In genomic region chr7:42980098-42980497, GRCm38 (mm10) we compare ENCODE assay signal across 18 mouse cellular contexts. TPM values are rescaled to one million over a fixed set of nuclear protein-coding genes. Genes with fewer than 3 reads are reported as not detected.
DNase-seq lines count a peak whose midpoint lies in the region; ATAC-seq and TF ChIP-seq lines count a peak whose summit lies in the region.
"Had no signal": no experiment of that assay in that cellular context is flagged by ENCODE, and none has a peak within 500 bp of the region (broad histone marks: within the 10 kb centered on the region; RNA-seq: fewer than 3 reads in every experiment).

No protein-coding gene starts in this region.

- H3K4me3 ChIP-seq in heart, embryonic 12.5 days = no peak overlapping the region
- H3K4me3 ChIP-seq in hindbrain, postnatal 0 days (ENCODE audit: low read length) = no peak overlapping the region
- H3K4me3 ChIP-seq: embryonic facial prominence, embryonic 12.5 days; heart, embryonic 13.5 days; stomach, embryonic 15.5 days had no signal

- TF ChIP-seq CTCF in hindbrain, postnatal 0 days (IDR thresholded peaks at IDR 0.05; ENCODE audit: low read depth) = no peak

- no peaks in the 10 kb centered on the region for H3K27me3 ChIP-seq in heart, embryonic 12.5 days (replicated peaks)
- no peaks in the 10 kb centered on the region for H3K27me3 ChIP-seq in hindbrain, postnatal 0 days (ENCODE audit: insufficient read depth, low read length)
- H3K27me3 ChIP-seq: embryonic facial prominence, embryonic 12.5 days; heart, embryonic 13.5 days; stomach, embryonic 15.5 days had no signal

- no peak for ATAC-seq in heart, embryonic 12.5 days (ENCODE audit: insufficient number of reproducible peaks, low FRiP score)
- peak; percentile 99 for ATAC-seq in common myeloid progenitor, adult 5-6 weeks (replicated peaks; ENCODE audit: low read depth, poor library complexity, severe bottlenecking)
- peak; percentile 99 for ATAC-seq in megakaryocyte progenitor cell, adult 5-6 weeks (replicated peaks; ENCODE audit: poor library complexity)
- no peak for ATAC-seq in hindbrain, postnatal 0 days
- ATAC-seq: hindbrain, embryonic 16.5 days had no signal

- no peaks in the 10 kb centered on the region for H3K36me3 ChIP-seq in heart, embryonic 12.5 days
- no peaks in the 10 kb centered on the region for H3K36me3 ChIP-seq in hindbrain, postnatal 0 days (ENCODE audit: insufficient read depth, low read length)
- H3K36me3 ChIP-seq: embryonic facial prominence, embryonic 12.5 days; heart, embryonic 13.5 days; stomach, embryonic 15.5 days had no signal

- 77% methylated on average over 11 of the region's 11 CpGs for WGBS in heart, embryonic 12.5 days
- 85% methylated on average over 11 of the region's 11 CpGs for whole genome bisulfite sequencing in hindbrain, postnatal 0 days

- no peaks in the 10 kb centered on the region for H3K4me1 ChIP-seq in heart, embryonic 12.5 days (replicated peaks)
- H3K4me1 ChIP-seq in hindbrain, postnatal 0 days (ENCODE audit: insufficient read depth, low read length) = no peaks in the 10 kb centered on the region
- H3K4me1 ChIP-seq: embryonic facial prominence, embryonic 12.5 days; heart, embryonic 13.5 days; stomach, embryonic 15.5 days had no signal

- H3K9me3 ChIP-seq in heart, embryonic 12.5 days (replicated peaks) = peaks cover 40% of the 10 kb centered on the region
- H3K9me3 ChIP-seq in hindbrain, postnatal 0 days (ENCODE audit: low read length) = peaks cover 36% of the 10 kb centered on the region
- H3K9me3 ChIP-seq: stomach, embryonic 15.5 days had no signal

- H3K4me2 ChIP-seq in heart, embryonic 12.5 days = no peak overlapping the region
- H3K4me2 ChIP-seq in hindbrain, postnatal 0 days (ENCODE audit: low read depth, low read length) = no peak overlapping the region
- H3K4me2 ChIP-seq: embryonic facial prominence, embryonic 12.5 days; heart, embryonic 13.5 days; lung, embryonic 14.5 days; stomach, embryonic 15.5 days had no signal

- H3K27ac ChIP-seq in heart, embryonic 12.5 days (ENCODE audit: poor library complexity, severe bottlenecking) = no peak overlapping the region
- H3K27ac ChIP-seq in hindbrain, postnatal 0 days = no peak overlapping the region
- H3K27ac ChIP-seq: embryonic facial prominence, embryonic 12.5 days; heart, embryonic 13.5 days; stomach, embryonic 15.5 days had no signal

- no peak overlapping the region for H3K9ac ChIP-seq in heart, embryonic 12.5 days
- H3K9ac ChIP-seq in hindbrain, postnatal 0 days (replicated peaks; ENCODE audit: low read length) = no peak overlapping the region
- H3K9ac ChIP-seq: embryonic facial prominence, embryonic 12.5 days; heart, embryonic 13.5 days; lung, embryonic 14.5 days; stomach, embryonic 15.5 days had no signal

- DNase-seq in heart, adult 11 months = peak; percentile 92
- DNase-seq in A20 (ENCODE audit: low read depth, low spot score) = peak; percentile 93
- no peak for DNase-seq in hindbrain, postnatal 0 days (ENCODE audit: low spot score)
- no peak for DNase-seq in frontal cortex, postnatal 25 days (ENCODE audit: low spot score in 2 of 2)
- DNase-seq in layer of hippocampus, postnatal 36 days = no peak
- DNase-seq: adrenal gland, postnatal 14 days; cerebellum, adult 8-10 months; kidney, postnatal 25 days; lung, embryonic 14.5 days had no signal

RNA-seq across cellular contexts. Expression of gene Gm9268, which starts 38.5 kb away (rescaled TPM):
- not detected in 2 replicates for polyA plus RNA-seq in heart, embryonic 12.5 days (2016; fragmentation: Nextera tagmentation; extraction: Ambion mirVana)
- not detected in 2 replicates for total RNA-seq in common myeloid progenitor, adult 5-6 weeks (2017)
- total RNA-seq in megakaryocyte progenitor cell, adult 5-6 weeks (2015) = not detected in 2 replicates
- total RNA-seq in megakaryocyte progenitor cell, adult 5-6 weeks (2017) = not detected in 2 replicates
- total RNA-seq in hindbrain, postnatal 0 days (2014; rRNA removed) = not detected in 2 replicates
- polyA plus RNA-seq in hindbrain, postnatal 0 days (2015; fragmentation: Nextera tagmentation; extraction: Ambion mirVana) = not detected in 2 replicates
- total RNA-seq in layer of hippocampus, postnatal 36 days (2021) = not detected
- total RNA-seq: adrenal gland, postnatal 14 days; left cerebral cortex, postnatal 14 days; midbrain, postnatal 0 days had no signal
- polyA plus RNA-seq: embryonic facial prominence, embryonic 12.5 days; heart, embryonic 13.5 days; hindbrain, embryonic 16.5 days; lung, embryonic 14.5 days; midbrain, postnatal 0 days; stomach, embryonic 15.5 days had no signal

RNA-seq across cellular contexts. Expression of gene Vmn2r63, which starts 46.5 kb away (rescaled TPM):
- not detected in 2 replicates for polyA plus RNA-seq in heart, embryonic 12.5 days (2016; fragmentation: Nextera tagmentation; extraction: Ambion mirVana)
- total RNA-seq in common myeloid progenitor, adult 5-6 weeks (2017) = not detected in 2 replicates
- not detected in 2 replicates for total RNA-seq in megakaryocyte progenitor cell, adult 5-6 weeks (2015)
- not detected in 2 replicates for total RNA-seq in megakaryocyte progenitor cell, adult 5-6 weeks (2017)
- total RNA-seq in hindbrain, postnatal 0 days (2014; rRNA removed) = not detected in 2 replicates
- not detected in 2 replicates for polyA plus RNA-seq in hindbrain, postnatal 0 days (2015; fragmentation: Nextera tagmentation; extraction: Ambion mirVana)
- total RNA-seq in layer of hippocampus, postnatal 36 days (2021) = not detected
- total RNA-seq: adrenal gland, postnatal 14 days; left cerebral cortex, postnatal 14 days; midbrain, postnatal 0 days had no signal
- polyA plus RNA-seq: embryonic facial prominence, embryonic 12.5 days; heart, embryonic 13.5 days; hindbrain, embryonic 16.5 days; lung, embryonic 14.5 days; midbrain, postnatal 0 days; stomach, embryonic 15.5 days had no signal

Comparison
In these comparisons a context has a peak if more than half of its experiments do, and no peak if none do; other contexts are left out.
1. DNase-seq: peak in heart, adult 11 months (single experiment) and A20 (single experiment); none in hindbrain, postnatal 0 days (single experiment), frontal cortex, postnatal 25 days (0 of 2) and layer of hippocampus, postnatal 36 days (0 of 2).
2. ATAC-seq: peak in common myeloid progenitor, adult 5-6 weeks (single experiment) and megakaryocyte progenitor cell, adult 5-6 weeks (single experiment); none in heart, embryonic 12.5 days (single experiment) and hindbrain, postnatal 0 days (single experiment).